Mouse (Mus musculus) liver, embryonic 18 days (tissue): Measurements from ENCODE around the gene Eif5. TPM values are rescaled to one million over a fixed set of nuclear protein-coding genes. Genes with fewer than 3 reads are reported as not detected.

ENCODE experiments used
- polyA plus RNA-seq: library from polyadenylated mRNA; depleted of rRNA; stranded (reverse); fragments of >200 nt; gene quantifications from 2 replicates; pipeline ENCODE4 v1.2.3, GENCODE M21; 2012; rRNA removed

Gene Eif5
- polyA plus RNA-seq: 86.5 and 86.8 TPM in 2 replicates

GRCm38 (mm10) chr12:111537796-111538291, at the start of gene Eif5:
Eif5 (plus strand) TSS chr12:111538016.

DNA sequence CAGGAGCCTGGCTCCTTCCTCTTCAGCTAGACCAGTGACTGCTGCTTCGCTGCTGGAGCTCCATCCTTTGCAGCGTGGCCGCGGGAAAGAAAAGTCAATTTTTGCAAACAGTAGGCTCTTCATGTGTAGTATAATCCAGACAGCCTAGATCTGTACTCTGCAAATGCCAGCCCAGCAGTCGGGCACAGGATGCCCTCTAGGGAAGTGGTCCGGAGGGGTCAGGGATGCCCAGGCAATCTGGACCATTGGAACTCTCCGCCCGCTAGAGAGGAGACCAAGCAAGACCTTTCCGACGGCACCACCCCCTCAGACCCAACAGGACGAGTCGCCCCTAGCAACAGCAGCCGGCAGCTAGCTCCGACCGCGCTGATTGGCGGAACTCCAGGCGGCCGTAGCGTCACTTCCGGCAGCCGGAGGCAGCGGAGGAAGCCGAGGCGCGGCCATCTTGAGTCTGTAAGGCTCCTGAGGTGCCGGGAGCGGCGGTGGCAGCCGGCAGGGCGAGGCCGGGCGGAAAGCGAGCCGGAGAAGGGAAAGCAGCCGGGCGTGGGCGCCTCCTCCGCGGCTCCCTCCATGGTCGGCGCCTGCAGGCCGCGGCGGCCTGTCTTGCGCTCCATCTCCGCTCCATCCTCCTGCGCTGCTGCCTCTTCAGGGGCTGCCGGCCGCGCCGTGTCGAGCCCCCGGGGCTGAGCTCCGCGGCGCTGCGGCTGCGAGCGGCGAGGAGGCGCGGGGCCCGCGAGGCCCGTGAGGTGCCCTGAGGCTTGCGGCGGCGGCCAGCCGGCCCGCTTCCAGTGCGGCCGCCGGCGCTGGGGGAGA, 36.5 kb downstream of the Eif5 start, which contains the start of gene Mark3:
Gene Mark3, plus strand, starts transcription at position 450 of the 813 bp plus-strand sequence.

Other genes with a start within 250 kb of the Eif5 start
- 33.6 and 44.0 TPM in 2 replicates for gene Cdc42bpb, start 160.3 kb upstream of the Eif5 start, polyA plus RNA-seq
- 0.10 TPM in 1 of 2 replicates, not detected in the other for gene Lbhd2, start 131.2 kb upstream of the Eif5 start, polyA plus RNA-seq
- 25.7 and 28.1 TPM in 2 replicates for gene Exoc3l4, start 121.0 kb upstream of the Eif5 start, polyA plus RNA-seq
- 36.6 and 38.5 TPM in 2 replicates for gene Tnfaip2, start 95.5 kb upstream of the Eif5 start, polyA plus RNA-seq
- 0.58 and 0.59 TPM in 2 replicates for gene Gm266, start 52.2 kb upstream of the Eif5 start, polyA plus RNA-seq
- gene Mark3, start 36.5 kb downstream of the Eif5 start, polyA plus RNA-seq: 18.8 and 21.0 TPM in 2 replicates
- 24.9 and 32.5 TPM in 2 replicates for gene Ckb, start 134.3 kb downstream of the Eif5 start, polyA plus RNA-seq
- 11.3 and 12.2 TPM in 2 replicates for gene Trmt61a, start 140.1 kb downstream of the Eif5 start, polyA plus RNA-seq
- 9.0 and 10.4 TPM in 2 replicates for gene Bag5, start 175.2 kb downstream of the Eif5 start, polyA plus RNA-seq
- gene Apopt1, start 175.2 kb downstream of the Eif5 start, polyA plus RNA-seq: 13.6 TPM in 2 replicates
- 13.5 and 14.4 TPM in 2 replicates for gene Klc1, start 220.8 kb downstream of the Eif5 start, polyA plus RNA-seq